ENCODE assay signal across 8 mouse cellular contexts in the genomic region with DNA sequence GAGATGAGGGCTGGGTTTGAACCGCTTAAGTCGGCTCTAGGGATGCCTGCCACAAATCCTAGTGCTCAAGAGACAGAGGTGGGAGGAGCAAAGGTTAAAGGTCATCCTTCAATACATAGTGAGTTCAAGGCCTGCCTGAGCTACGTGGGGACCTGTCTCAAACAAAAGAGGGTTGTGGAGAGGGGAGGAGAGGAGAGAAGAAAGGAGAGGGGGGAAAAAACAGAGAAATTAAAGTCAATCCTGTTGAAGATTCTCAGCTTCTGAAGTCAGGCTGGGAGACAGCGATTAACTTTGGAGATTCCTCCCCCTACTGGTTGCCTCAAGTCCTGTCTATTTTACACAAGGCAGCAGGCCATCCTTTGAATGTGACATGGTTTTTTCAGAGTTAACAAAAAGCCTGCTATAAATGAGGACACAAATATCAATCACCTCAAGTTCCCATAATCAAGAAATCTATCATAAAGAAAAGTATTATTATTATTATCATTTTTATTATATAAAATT. TPM values are rescaled to one million over a fixed set of nuclear protein-coding genes. Genes with fewer than 3 reads are reported as not detected.
DNase-seq lines count a peak whose midpoint lies in the region; ATAC-seq and TF ChIP-seq lines count a peak whose summit lies in the region.

No protein-coding gene starts in this region.

- no peaks in the 10 kb centered on the region for H3K36me3 ChIP-seq in lung, embryonic 14.5 days (ENCODE audit: insufficient read depth)

- no peak overlapping the region for H3K9ac ChIP-seq in lung, embryonic 14.5 days

- TF ChIP-seq CTCF in lung, adult 2 months (IDR thresholded peaks at IDR 0.05; ENCODE audit: insufficient read depth, low read length): 0 out of 2 replicates have a peak, but pooled peaks have one; percentile 18
- peak; percentile 70 for TF ChIP-seq CTCF in lung, embryonic 14.5 days (IDR thresholded peaks at IDR 0.05; ENCODE audit: low read depth)

- DNase-seq in gastrocnemius, adult 18-20 months (ENCODE audit: low spot score): peak; percentile 41
- DNase-seq in gastrocnemius, postnatal 25 days: no peak
- DNase-seq in lung, adult 2 months: no peak
- DNase-seq in lung, adult 18-20 months: no peak
- DNase-seq in Muller cell, postnatal 12 days (ENCODE audit: inconsistent ontology term): peak; percentile 38
- peak; percentile 79 for DNase-seq in lung, embryonic 14.5 days
- DNase-seq in urinary bladder, postnatal 25 days (ENCODE audit: low spot score): no peak

- H3K4me1 ChIP-seq in lung, adult 2 months (ENCODE audit: control insufficient read depth, insufficient read depth, low read length): no peaks in the 10 kb centered on the region
- H3K4me1 ChIP-seq in lung, embryonic 14.5 days (ENCODE audit: insufficient read depth): no peaks in the 10 kb centered on the region

- no peak for TF ChIP-seq POLR2A in lung, adult 2 months (IDR thresholded peaks at IDR 0.05; ENCODE audit: borderline replicate concordance, extremely low read depth, low read depth, low read length)

- no peaks in the 10 kb centered on the region for H3K27me3 ChIP-seq in lung, embryonic 14.5 days (ENCODE audit: insufficient read depth, low read length)

- H3K4me2 ChIP-seq in lung, embryonic 14.5 days: no peak overlapping the region

- H3K9me3 ChIP-seq in lung, embryonic 14.5 days (ENCODE audit: low read depth, low read length): no peaks in the 10 kb centered on the region

- no peak overlapping the region for H3K27ac ChIP-seq in lung, embryonic 14.5 days (ENCODE audit: low read depth)

- no peak overlapping the region for H3K4me3 ChIP-seq in lung, adult 2 months (replicated peaks; ENCODE audit: extremely low read depth, low read depth, low read length)
- no peak overlapping the region for H3K4me3 ChIP-seq in lung, embryonic 14.5 days (ENCODE audit: low read depth, low read length)

- 24% methylated on average over 4 of the region's 4 CpGs for WGBS in lung, adult 2 months
- 35% methylated on average over 4 of the region's 4 CpGs for WGBS in lung, embryonic 14.5 days

- ATAC-seq in lung, embryonic 14.5 days (ENCODE audit: insufficient read depth): no peak
- no peak for ATAC-seq in monocyte, adult 5-6 weeks (replicated peaks; ENCODE audit: insufficient number of reproducible peaks, low FRiP score, low TSS enrichment, poor library complexity, severe bottlenecking)

RNA-seq across cellular contexts. Expression of a gene that starts 5.8 kb away (rescaled TPM):
- total RNA-seq in gastrocnemius, adult 18-20 months (2021): 10 to 100 TPM; 28.7 to 33.2 TPM
- 10 to 100 TPM; 21.3 to 21.9 TPM for total RNA-seq in gastrocnemius, postnatal 25 days (2021)
- 16.9 and 23.4 TPM in 2 replicates for polyA plus RNA-seq in lung, adult 2 months (2012; rRNA removed)
- 7.9 and 8.7 TPM in 2 replicates for polyA plus RNA-seq in lung, embryonic 14.5 days (2014; fragmentation: Nextera tagmentation; extraction: Ambion mirVana)
- 17.8 to 20.7 TPM (median 20.6 TPM) in 3 replicates for total RNA-seq in monocyte, adult 5-6 weeks (2017)

Comparison
In these comparisons a context has a peak if more than half of its experiments do, and no peak if none do; other contexts are left out.
1. DNase-seq: peak in gastrocnemius, adult 18-20 months (single experiment), Muller cell, postnatal 12 days (single experiment) and lung, embryonic 14.5 days (single experiment); none in gastrocnemius, postnatal 25 days (single experiment), lung, adult 2 months (single experiment), lung, adult 18-20 months (0 of 2) and urinary bladder, postnatal 25 days (single experiment).